Comparison of ENCODE assay signal across 21 mouse cellular contexts in the genomic region with DNA sequence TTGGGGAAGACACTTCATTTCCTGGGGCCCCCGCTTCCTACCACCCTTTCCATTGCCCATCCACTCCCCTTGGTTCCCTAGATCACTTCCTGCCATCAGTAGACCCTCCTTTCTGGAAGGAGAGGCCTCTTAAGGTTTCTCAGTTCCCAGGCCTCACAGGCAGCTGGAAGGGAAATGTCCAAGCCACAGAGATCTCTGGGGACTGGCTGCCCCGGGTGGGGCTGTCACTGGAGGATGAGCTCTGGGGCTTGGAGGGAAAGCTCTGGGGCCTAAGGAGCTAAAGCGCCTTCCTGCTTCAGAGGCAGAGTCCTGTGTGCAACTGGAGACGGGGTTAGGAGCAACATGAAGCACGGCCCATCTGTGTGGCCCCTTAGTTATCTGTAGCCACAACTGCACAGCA. TPM values are rescaled to one million over a fixed set of nuclear protein-coding genes. Genes with fewer than 3 reads are reported as not detected.
DNase-seq lines count a peak whose midpoint lies in the region; ATAC-seq and TF ChIP-seq lines count a peak whose summit lies in the region.
"Had no signal": no experiment of that assay in that cellular context is flagged by ENCODE, and none has a peak within 500 bp of the region (broad histone marks: within the 10 kb centered on the region; RNA-seq: fewer than 3 reads in every experiment).

No protein-coding gene starts in this region.

- no peak overlapping the region for H3K4me2 ChIP-seq in heart, embryonic 16.5 days (ENCODE audit: low read depth, low read length)
- H3K4me2 ChIP-seq in lung, embryonic 14.5 days, result no peak overlapping the region
- H3K4me2 ChIP-seq in midbrain, postnatal 0 days (ENCODE audit: low read depth, low read length, poor library complexity, severe bottlenecking), result no peak overlapping the region
- H3K4me2 ChIP-seq: embryonic facial prominence, embryonic 15.5 days; hindbrain, embryonic 12.5 days had no signal

- intact Hi-C loops in heart, postnatal 36 days (cut with DNase I), result loop anchor here (10.0 kb wide), 1 partner anchor 330 kb away; no protein-coding TSS in a partner anchor
- intact Hi-C loops in heart, postnatal 25 days (cut with DNase I), result loop anchor here (5.0 kb wide), 1 partner anchor 383 kb away; no protein-coding TSS in a partner anchor

- no peak for ATAC-seq in heart, embryonic 16.5 days (replicated peaks; ENCODE audit: extremely low read depth, insufficient read depth, low FRiP score)
- ATAC-seq in lung, embryonic 14.5 days (ENCODE audit: insufficient read depth), result peak; percentile 44
- no peak for ATAC-seq in midbrain, postnatal 0 days (ENCODE audit: low FRiP score)
- ATAC-seq: forebrain, embryonic 14.5 days; hindbrain, embryonic 16.5 days; inflammation-experienced regulatory T-cells, adult 6 months; intestine, postnatal 0 days had no signal

- no peaks in the 10 kb centered on the region for H3K27me3 ChIP-seq in heart, embryonic 16.5 days (ENCODE audit: control insufficient read depth, insufficient read depth, low read length)
- no peaks in the 10 kb centered on the region for H3K27me3 ChIP-seq in lung, embryonic 14.5 days (ENCODE audit: insufficient read depth, low read length)
- H3K27me3 ChIP-seq in midbrain, embryonic 10.5 days (ENCODE audit: low read depth, poor library complexity, severe bottlenecking), result no peaks in the 10 kb centered on the region
- H3K27me3 ChIP-seq in midbrain, postnatal 0 days (ENCODE audit: insufficient read depth, low read length), result no peaks in the 10 kb centered on the region
- H3K27me3 ChIP-seq: embryonic facial prominence, embryonic 15.5 days; hindbrain, embryonic 12.5 days had no signal

- H3K4me3 ChIP-seq in heart, embryonic 16.5 days (ENCODE audit: low read length), result no peak overlapping the region
- H3K4me3 ChIP-seq in lung, embryonic 14.5 days (ENCODE audit: low read depth, low read length), result no peak overlapping the region
- H3K4me3 ChIP-seq in midbrain, embryonic 10.5 days, result no peak overlapping the region
- no peak overlapping the region for H3K4me3 ChIP-seq in midbrain, postnatal 0 days (ENCODE audit: low read depth, low read length)
- H3K4me3 ChIP-seq: embryonic facial prominence, embryonic 15.5 days; erythroblast, embryonic 14.5 days; forebrain, embryonic 10.5 days; hindbrain, embryonic 12.5 days had no signal

- 76% methylated on average over 5 of the region's 5 CpGs for WGBS in heart, embryonic 16.5 days
- WGBS in lung, embryonic 14.5 days, result 45% methylated on average over 5 of the region's 5 CpGs
- WGBS in midbrain, embryonic 10.5 days, result 95% methylated on average over 5 of the region's 5 CpGs
- 92% methylated on average over 5 of the region's 5 CpGs for WGBS in midbrain, postnatal 0 days

- H3K9me3 ChIP-seq in heart, embryonic 16.5 days (replicated peaks; ENCODE audit: control insufficient read depth, low read length), result no peaks in the 10 kb centered on the region
- no peaks in the 10 kb centered on the region for H3K9me3 ChIP-seq in lung, embryonic 14.5 days (ENCODE audit: low read depth, low read length)
- H3K9me3 ChIP-seq in midbrain, embryonic 10.5 days (replicated peaks), result no peaks in the 10 kb centered on the region
- no peaks in the 10 kb centered on the region for H3K9me3 ChIP-seq in midbrain, postnatal 0 days (ENCODE audit: low read length)
- H3K9me3 ChIP-seq: embryonic facial prominence, embryonic 15.5 days; forebrain, embryonic 10.5 days; hindbrain, embryonic 12.5 days had no signal

- H3K27ac ChIP-seq in heart, embryonic 16.5 days (ENCODE audit: low read length), result peak overlapping the region; percentile 28; the same call in 1 of the 2 replicates
- peak overlapping the region; percentile 77 for H3K27ac ChIP-seq in lung, embryonic 14.5 days (ENCODE audit: low read depth)
- 0 out of 2 replicates have a peak overlapping the region, but pooled peaks have one; percentile 42 for H3K27ac ChIP-seq in midbrain, embryonic 10.5 days (replicated peaks)
- no peak overlapping the region for H3K27ac ChIP-seq in midbrain, postnatal 0 days (ENCODE audit: low read depth, low read length)
- H3K27ac ChIP-seq: embryonic facial prominence, embryonic 15.5 days; forebrain, embryonic 10.5 days; hindbrain, embryonic 12.5 days had no signal

- peak; percentile 97 for DNase-seq in heart, adult 11 months
- no peak for DNase-seq in heart, postnatal 36 days
- DNase-seq in heart, postnatal 25 days (ENCODE audit: low spot score), result no peak
- DNase-seq in lung, embryonic 14.5 days, result no peak
- no peak for DNase-seq in lung, postnatal 36 days
- no peak for DNase-seq in midbrain, embryonic 10.5 days (ENCODE audit: low spot score)
- no peak for DNase-seq in midbrain, postnatal 0 days (ENCODE audit: low spot score)
- DNase-seq: adrenal gland, adult 2 months; adrenal gland, postnatal 25 days; cerebellum, adult 18-20 months; cerebellum, adult 9-11 months; cerebellum, postnatal 36 days had no signal

- no peaks in the 10 kb centered on the region for H3K36me3 ChIP-seq in heart, embryonic 16.5 days (ENCODE audit: control insufficient read depth, insufficient read depth)
- H3K36me3 ChIP-seq in lung, embryonic 14.5 days (ENCODE audit: insufficient read depth), result peaks cover 18% of the 10 kb centered on the region
- H3K36me3 ChIP-seq in midbrain, embryonic 10.5 days, result peaks cover 34% of the 10 kb centered on the region
- no peaks in the 10 kb centered on the region for H3K36me3 ChIP-seq in midbrain, postnatal 0 days (ENCODE audit: insufficient read depth, low read length)
- H3K36me3 ChIP-seq: hindbrain, embryonic 12.5 days had no signal

- H3K9ac ChIP-seq in heart, embryonic 16.5 days (ENCODE audit: low read length), result no peak overlapping the region
- no peak overlapping the region for H3K9ac ChIP-seq in lung, embryonic 14.5 days
- no peak overlapping the region for H3K9ac ChIP-seq in midbrain, postnatal 0 days (replicated peaks; ENCODE audit: low read length, poor library complexity, severe bottlenecking)
- H3K9ac ChIP-seq: embryonic facial prominence, embryonic 15.5 days; hindbrain, embryonic 12.5 days had no signal

- H3K4me1 ChIP-seq in heart, embryonic 16.5 days (ENCODE audit: control insufficient read depth, insufficient read depth, low read length), result peaks cover 11% of the 10 kb centered on the region
- H3K4me1 ChIP-seq in lung, embryonic 14.5 days (ENCODE audit: insufficient read depth), result peaks cover 10% of the 10 kb centered on the region
- H3K4me1 ChIP-seq in midbrain, embryonic 10.5 days, result peaks cover 22% of the 10 kb centered on the region
- H3K4me1 ChIP-seq in midbrain, postnatal 0 days (ENCODE audit: insufficient read depth, low read length), result no peaks in the 10 kb centered on the region
- H3K4me1 ChIP-seq: hindbrain, embryonic 12.5 days had no signal

- no peak for TF ChIP-seq CTCF in lung, embryonic 14.5 days (IDR thresholded peaks at IDR 0.05; ENCODE audit: low read depth)
- TF ChIP-seq CTCF in midbrain, postnatal 0 days (IDR thresholded peaks at IDR 0.05), result no peak

RNA-seq across cellular contexts. Expression of a gene that starts 27.3 kb away (rescaled TPM):
- 10 to 100 TPM; 24.3 to 29.9 TPM for total RNA-seq in heart, postnatal 36 days (2021)
- polyA plus RNA-seq in heart, embryonic 16.5 days (2015; fragmentation: Nextera tagmentation; extraction: Ambion mirVana), result 5.1 and 6.5 TPM in 2 replicates
- 10 to 100 TPM; 24.0 to 28.8 TPM for total RNA-seq in heart, postnatal 25 days (2021)
- polyA plus RNA-seq in lung, embryonic 14.5 days (2014; fragmentation: Nextera tagmentation; extraction: Ambion mirVana), result 18.5 and 22.5 TPM in 2 replicates
- 6.4 and 7.1 TPM in 2 replicates for polyA plus RNA-seq in midbrain, embryonic 10.5 days (2016; fragmentation: Nextera tagmentation; extraction: Ambion mirVana)
- total RNA-seq in midbrain, postnatal 0 days (2014; rRNA removed), result 77.6 and 89.1 TPM in 2 replicates
- polyA plus RNA-seq in midbrain, postnatal 0 days (2015; fragmentation: Nextera tagmentation; extraction: Ambion mirVana), result 16.3 and 16.7 TPM in 2 replicates
- polyA plus RNA-seq: inflammation-experienced regulatory T-cells, adult 6 months had no signal

RNA-seq across cellular contexts. Expression of a gene that starts 41.4 kb away (rescaled TPM):
- total RNA-seq in heart, postnatal 36 days (2021), result 1 to 10 TPM; 2.1 to 3.1 TPM
- polyA plus RNA-seq in heart, embryonic 16.5 days (2015; fragmentation: Nextera tagmentation; extraction: Ambion mirVana), result 4.7 and 5.0 TPM in 2 replicates
- 1 to 10 TPM; 2.4 to 3.0 TPM for total RNA-seq in heart, postnatal 25 days (2021)
- 3.8 and 4.1 TPM in 2 replicates for polyA plus RNA-seq in lung, embryonic 14.5 days (2014; fragmentation: Nextera tagmentation; extraction: Ambion mirVana)
- polyA plus RNA-seq in midbrain, embryonic 10.5 days (2016; fragmentation: Nextera tagmentation; extraction: Ambion mirVana), result 4.3 and 5.2 TPM in 2 replicates
- total RNA-seq in midbrain, postnatal 0 days (2014; rRNA removed), result 7.8 and 9.0 TPM in 2 replicates
- 5.1 and 5.3 TPM in 2 replicates for polyA plus RNA-seq in midbrain, postnatal 0 days (2015; fragmentation: Nextera tagmentation; extraction: Ambion mirVana)
